Mouse (Mus musculus): ENCODE measurements around the gene Xpr1. TPM values are rescaled to one million over a fixed set of nuclear protein-coding genes. Genes with fewer than 3 reads are reported as not detected.

Gene Xpr1
- polyA plus RNA-seq, 1 experiment, result 33.2 TPM

DNA sequence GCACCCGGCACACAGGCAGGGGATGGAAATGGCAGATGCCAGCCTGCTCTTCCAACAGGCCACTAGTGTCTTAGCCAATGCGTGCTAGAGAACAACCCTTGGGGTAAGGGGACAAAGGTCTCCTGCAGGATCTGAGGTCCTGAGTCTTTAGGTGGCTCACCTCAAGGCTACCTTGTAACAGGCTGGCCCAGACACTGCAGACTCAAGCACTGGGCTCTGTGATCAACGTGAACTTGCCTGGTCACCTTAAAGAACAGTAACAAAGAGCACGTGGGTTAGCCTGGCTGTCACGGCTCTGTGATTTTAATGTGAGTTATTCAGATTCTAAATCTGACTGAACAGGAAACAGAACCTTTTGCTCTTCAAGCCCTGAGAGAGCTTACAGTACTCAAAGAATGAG is 179.1 kb downstream of the Xpr1 start:
- Histone ChIP-seq H3K4me1 (ENCODE audit: control insufficient read depth, insufficient read depth, low read length) (peaks cover 7% of the 10 kb centered on the region), H3K27ac (ENCODE audit: control insufficient read depth, insufficient read depth, low read depth, low read length) (no peak overlapping the region), H3K36me3 (ENCODE audit: control insufficient read depth, insufficient read depth, low read length) (no peaks in the 10 kb centered on the region), H3K4me3 (ENCODE audit: control insufficient read depth, low read depth, low read length) (no peak overlapping the region), H3K27me3 (ENCODE audit: control insufficient read depth, insufficient read depth, low read length) (no peaks in the 10 kb centered on the region)
- TF ChIP-seq POLR2A (IDR thresholded peaks at IDR 0.05; ENCODE audit: control insufficient read depth, low read depth, low read length) (no peak), CTCF (IDR thresholded peaks at IDR 0.05; ENCODE audit: control insufficient read depth, insufficient read depth, insufficient replicate concordance, low read depth, low read length) (no peak)

DNA sequence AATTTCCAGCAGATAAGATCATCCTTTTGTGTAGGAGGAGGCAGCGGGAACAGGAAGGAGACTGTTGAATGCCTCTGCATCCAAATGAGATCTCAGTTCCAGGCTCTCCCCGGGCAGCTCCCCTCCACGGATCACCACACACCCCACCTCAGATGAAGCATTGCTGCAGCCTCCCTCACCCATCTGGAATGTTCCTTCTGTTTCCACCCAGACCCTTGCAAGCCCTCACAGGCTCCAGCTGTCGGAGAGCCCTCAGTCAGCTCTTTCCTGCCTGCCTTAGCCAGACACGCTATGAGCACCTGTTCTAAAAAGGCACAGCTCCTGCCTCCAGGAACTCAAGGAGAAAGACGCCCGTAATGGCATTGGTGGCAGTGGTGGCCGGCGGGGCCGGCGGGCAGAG is 179.8 kb downstream of the Xpr1 start:
- TF ChIP-seq POLR2A (IDR thresholded peaks at IDR 0.05; ENCODE audit: control insufficient read depth, low read depth, low read length), result no peak
- no peak for TF ChIP-seq CTCF (IDR thresholded peaks at IDR 0.05; ENCODE audit: control insufficient read depth, insufficient read depth, insufficient replicate concordance, low read depth, low read length)
- Histone ChIP-seq H3K4me1 (ENCODE audit: control insufficient read depth, insufficient read depth, low read length) (peaks cover 7% of the 10 kb centered on the region), H3K27me3 (ENCODE audit: control insufficient read depth, insufficient read depth, low read length) (no peaks in the 10 kb centered on the region), H3K27ac (ENCODE audit: control insufficient read depth, insufficient read depth, low read depth, low read length) (no peak overlapping the region), H3K4me3 (ENCODE audit: control insufficient read depth, low read depth, low read length) (no peak overlapping the region), H3K36me3 (ENCODE audit: control insufficient read depth, insufficient read depth, low read length) (no peaks in the 10 kb centered on the region)

DNA sequence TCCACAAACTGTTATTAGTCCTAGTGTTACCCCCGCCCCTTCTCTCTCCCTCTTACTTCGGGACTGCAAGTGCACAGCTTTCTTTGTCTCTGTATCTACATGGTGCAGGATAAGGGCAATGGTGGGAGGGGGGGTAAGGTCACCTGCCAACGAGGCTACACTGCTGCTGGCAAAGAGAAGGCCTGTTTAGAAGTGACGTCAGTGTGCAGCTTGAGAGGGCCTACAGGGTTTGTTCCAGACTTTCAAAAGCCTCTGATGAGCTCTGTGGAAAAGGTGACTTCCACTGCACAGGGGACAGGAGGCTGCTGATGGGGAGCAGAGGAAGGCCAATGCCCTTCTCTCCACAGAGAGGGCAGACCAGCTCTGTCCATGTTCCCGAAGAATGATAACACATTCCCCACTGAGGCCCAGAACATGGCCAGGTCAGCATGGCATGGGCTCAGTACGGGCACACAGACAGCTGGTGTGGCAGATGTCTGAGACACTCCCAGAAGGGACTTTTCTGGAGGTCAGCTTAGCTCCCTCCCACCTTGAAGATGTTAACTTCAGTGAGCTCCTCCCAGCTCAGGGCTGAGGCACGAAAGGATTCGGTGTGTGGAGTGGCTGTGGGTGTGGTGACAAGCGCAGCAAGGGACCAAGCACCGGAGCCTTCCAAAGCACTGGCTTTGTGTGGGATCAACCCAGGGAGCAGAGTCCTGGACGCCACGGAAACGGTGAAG is 180.8 kb downstream of the Xpr1 start:
- H3K4me3 ChIP-seq (ENCODE audit: control insufficient read depth, low read depth, low read length), result no peak overlapping the region
- peaks cover 7% of the 10 kb centered on the region for H3K4me1 ChIP-seq (ENCODE audit: control insufficient read depth, insufficient read depth, low read length)
- H3K27ac ChIP-seq (ENCODE audit: control insufficient read depth, insufficient read depth, low read depth, low read length), result no peak overlapping the region
- H3K27me3 ChIP-seq (ENCODE audit: control insufficient read depth, insufficient read depth, low read length), result no peaks in the 10 kb centered on the region
- TF ChIP-seq CTCF (IDR thresholded peaks at IDR 0.05; ENCODE audit: control insufficient read depth, insufficient read depth, insufficient replicate concordance, low read depth, low read length) (no peak), POLR2A (IDR thresholded peaks at IDR 0.05; ENCODE audit: control insufficient read depth, low read depth, low read length) (peak; percentile 24; the same call in 1 of the 2 replicates)
- no peaks in the 10 kb centered on the region for H3K36me3 ChIP-seq (ENCODE audit: control insufficient read depth, insufficient read depth, low read length)

DNA sequence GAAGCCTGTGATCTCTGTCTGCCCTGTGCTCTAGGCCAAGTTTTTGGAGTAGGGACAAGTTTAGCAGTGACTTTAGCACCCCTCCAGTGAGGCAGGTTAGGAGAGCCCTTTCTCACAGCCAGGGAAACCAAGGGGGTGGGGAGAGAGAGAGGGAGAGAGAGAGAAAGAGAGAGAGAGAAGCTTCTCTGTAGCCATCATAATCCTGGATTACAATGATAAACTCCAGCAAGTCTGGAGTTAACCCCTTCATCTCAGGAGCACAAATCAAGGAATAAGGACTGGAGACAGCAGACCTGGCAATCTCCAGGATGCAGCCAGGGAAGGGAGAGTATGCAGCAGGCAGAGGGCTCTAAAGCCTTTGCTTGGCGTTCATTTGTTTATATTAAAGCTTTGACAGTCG is 181.6 kb downstream of the Xpr1 start:
- H3K27me3 ChIP-seq (ENCODE audit: control insufficient read depth, insufficient read depth, low read length), result no peaks in the 10 kb centered on the region
- H3K4me3 ChIP-seq (ENCODE audit: control insufficient read depth, low read depth, low read length), result no peak overlapping the region
- no peaks in the 10 kb centered on the region for H3K36me3 ChIP-seq (ENCODE audit: control insufficient read depth, insufficient read depth, low read length)
- peaks cover 7% of the 10 kb centered on the region for H3K4me1 ChIP-seq (ENCODE audit: control insufficient read depth, insufficient read depth, low read length)
- no peak for TF ChIP-seq POLR2A (IDR thresholded peaks at IDR 0.05; ENCODE audit: control insufficient read depth, low read depth, low read length)
- no peak for TF ChIP-seq CTCF (IDR thresholded peaks at IDR 0.05; ENCODE audit: control insufficient read depth, insufficient read depth, insufficient replicate concordance, low read depth, low read length)
- H3K27ac ChIP-seq (ENCODE audit: control insufficient read depth, insufficient read depth, low read depth, low read length), result no peak overlapping the region

DNA sequence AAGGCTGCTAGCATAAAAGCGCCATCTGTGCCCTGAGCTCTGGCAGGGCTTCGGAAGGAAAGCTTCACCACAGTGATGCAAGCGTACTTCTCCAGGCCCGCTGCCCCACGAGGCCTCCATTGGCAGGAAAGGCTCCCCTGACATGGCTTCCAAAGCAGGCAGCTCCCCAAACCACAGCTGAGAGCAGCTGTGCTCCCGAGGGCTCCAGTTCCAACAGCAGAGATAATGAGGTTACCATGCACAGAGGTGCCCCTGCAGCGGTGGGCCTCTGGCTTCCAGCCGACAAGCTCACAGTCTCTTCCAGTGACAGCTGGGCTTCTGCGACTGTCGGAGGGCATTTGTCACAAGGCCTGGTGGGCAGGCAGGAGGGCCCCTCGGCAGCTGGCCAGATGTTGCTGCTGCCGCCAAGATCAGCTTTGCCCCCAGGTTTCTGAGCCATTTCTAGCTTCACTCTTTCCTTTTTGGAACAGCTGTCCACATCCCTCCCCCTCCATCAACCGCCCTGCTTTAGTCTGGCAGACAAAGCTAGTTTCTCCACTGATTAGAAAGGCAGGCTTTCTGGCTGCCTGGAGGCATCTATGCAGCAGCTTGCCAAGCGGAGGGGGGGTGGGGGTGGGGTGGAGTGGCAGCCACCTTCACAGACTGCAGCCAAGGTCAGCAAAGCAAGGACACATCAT is 183.1 kb downstream of the Xpr1 start:
- no peak overlapping the region for H3K4me3 ChIP-seq (ENCODE audit: control insufficient read depth, low read depth, low read length)
- H3K27ac ChIP-seq (ENCODE audit: control insufficient read depth, insufficient read depth, low read depth, low read length), result no peak overlapping the region

DNA sequence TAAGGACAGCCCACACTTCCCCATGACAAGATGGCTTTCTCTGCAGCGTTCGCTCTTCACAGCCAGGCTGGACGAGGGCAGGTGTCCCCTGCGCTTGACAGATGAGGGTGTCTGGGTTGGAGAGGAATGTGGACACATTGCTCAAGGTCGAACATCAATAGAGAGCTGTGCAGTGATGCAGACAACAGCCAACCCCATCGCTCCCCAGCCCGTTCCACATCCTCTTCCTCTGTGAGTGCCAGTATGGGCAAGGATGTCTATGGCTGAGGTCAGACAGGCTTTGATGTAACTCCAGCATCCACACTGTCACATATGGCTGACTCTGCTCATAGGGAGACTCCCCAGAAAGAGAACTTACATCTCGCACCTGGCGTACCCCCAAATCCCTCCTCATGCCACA is 183.8 kb downstream of the Xpr1 start:
- Histone ChIP-seq H3K27me3 (ENCODE audit: control insufficient read depth, insufficient read depth, low read length) (no peaks in the 10 kb centered on the region), H3K36me3 (ENCODE audit: control insufficient read depth, insufficient read depth, low read length) (no peaks in the 10 kb centered on the region), H3K4me3 (ENCODE audit: control insufficient read depth, low read depth, low read length) (no peak overlapping the region), H3K27ac (ENCODE audit: control insufficient read depth, insufficient read depth, low read depth, low read length) (no peak overlapping the region), H3K4me1 (ENCODE audit: control insufficient read depth, insufficient read depth, low read length) (no peaks in the 10 kb centered on the region; the same call in 1 of the 2 replicates)
- no peak for TF ChIP-seq CTCF (IDR thresholded peaks at IDR 0.05; ENCODE audit: control insufficient read depth, insufficient read depth, insufficient replicate concordance, low read depth, low read length)
- TF ChIP-seq POLR2A (IDR thresholded peaks at IDR 0.05; ENCODE audit: control insufficient read depth, low read depth, low read length), result no peak

More for the DNA sequence above, 183.1 kb downstream of the Xpr1 start:
- H3K27me3 ChIP-seq (ENCODE audit: control insufficient read depth, insufficient read depth, low read length), result no peaks in the 10 kb centered on the region
- H3K4me1 ChIP-seq (ENCODE audit: control insufficient read depth, insufficient read depth, low read length), result peaks cover 3% of the 10 kb centered on the region
- no peaks in the 10 kb centered on the region for H3K36me3 ChIP-seq (ENCODE audit: control insufficient read depth, insufficient read depth, low read length)
- TF ChIP-seq CTCF (IDR thresholded peaks at IDR 0.05; ENCODE audit: control insufficient read depth, insufficient read depth, insufficient replicate concordance, low read depth, low read length), result no peak
- no peak for TF ChIP-seq POLR2A (IDR thresholded peaks at IDR 0.05; ENCODE audit: control insufficient read depth, low read depth, low read length)

DNA sequence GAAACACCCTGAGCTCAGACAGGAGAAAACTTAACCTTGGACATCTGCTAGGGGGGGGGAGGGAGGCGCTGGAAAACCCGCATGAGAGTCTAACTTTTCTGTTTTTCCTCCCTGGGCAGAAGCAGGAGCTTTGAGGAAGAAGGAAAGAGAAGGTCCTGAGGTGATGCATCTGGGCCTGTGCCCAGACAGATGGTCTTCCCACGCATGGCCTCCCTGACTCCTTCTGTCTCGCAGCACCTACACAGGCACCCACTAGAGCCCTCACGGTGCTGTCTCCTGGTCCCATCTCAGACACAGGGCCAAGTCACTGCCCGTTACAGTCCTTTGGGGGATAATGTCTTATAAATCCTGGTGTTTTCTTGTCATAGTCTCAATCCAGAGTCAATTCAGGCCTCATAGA is 184.4 kb downstream of the Xpr1 start:
- Histone ChIP-seq H3K27me3 (ENCODE audit: control insufficient read depth, insufficient read depth, low read length) (no peaks in the 10 kb centered on the region), H3K36me3 (ENCODE audit: control insufficient read depth, insufficient read depth, low read length) (no peaks in the 10 kb centered on the region), H3K4me1 (ENCODE audit: control insufficient read depth, insufficient read depth, low read length) (no peaks in the 10 kb centered on the region; the same call in 1 of the 2 replicates), H3K4me3 (ENCODE audit: control insufficient read depth, low read depth, low read length) (no peak overlapping the region), H3K27ac (ENCODE audit: control insufficient read depth, insufficient read depth, low read depth, low read length) (no peak overlapping the region)
- TF ChIP-seq POLR2A (IDR thresholded peaks at IDR 0.05; ENCODE audit: control insufficient read depth, low read depth, low read length) (no peak), CTCF (IDR thresholded peaks at IDR 0.05; ENCODE audit: control insufficient read depth, insufficient read depth, insufficient replicate concordance, low read depth, low read length) (no peak)

All from testis, adult 2 months (tissue).